Mouse (Mus musculus): ENCODE measurements around the gene Cog2.

Cog2 gene

GRCm38 (mm10) chr8:124516525-124516924 lies 4.0 kb upstream of the Cog2 start:
- DNase-seq (ENCODE audit: low read depth, low spot score): no peak

GRCm38 (mm10) chr8:124517142-124517541 lies 3.4 kb upstream of the Cog2 start:
- DNase-seq (ENCODE audit: low read depth, low spot score): no peak

- DNase-seq (ENCODE audit: low read depth, low spot score): no peak
These were observed 1.4 kb downstream of the Cog2 start for GRCm38 (mm10) chr8:124521946-124522345.

GRCm38 (mm10) chr8:124526261-124526660 lies 5.7 kb downstream of the Cog2 start:
- no peak for DNase-seq (ENCODE audit: low read depth, low spot score)

- no peak for DNase-seq (ENCODE audit: low read depth, low spot score)
These were observed 9.5 kb downstream of the Cog2 start for GRCm38 (mm10) chr8:124530076-124530475.

- no peak for DNase-seq (ENCODE audit: low read depth, low spot score)
These were observed 10.0 kb downstream of the Cog2 start for GRCm38 (mm10) chr8:124530556-124530955.

GRCm38 (mm10) chr8:124530996-124531395 lies 10.4 kb downstream of the Cog2 start:
- no peak for DNase-seq (ENCODE audit: low read depth, low spot score)

GRCm38 (mm10) chr8:124532626-124533025 lies 12.1 kb downstream of the Cog2 start:
- no peak for DNase-seq (ENCODE audit: low read depth, low spot score)

GRCm38 (mm10) chr8:124535451-124535850 lies 14.9 kb downstream of the Cog2 start:
- peak; percentile 45 for DNase-seq (ENCODE audit: low read depth, low spot score)

- no peak for DNase-seq (ENCODE audit: low read depth, low spot score)
These were observed 20.3 kb downstream of the Cog2 start for GRCm38 (mm10) chr8:124540906-124541305.

GRCm38 (mm10) chr8:124542001-124542400 lies 21.4 kb downstream of the Cog2 start:
- no peak for DNase-seq (ENCODE audit: low read depth, low spot score)

GRCm38 (mm10) chr8:124543272-124543671 lies 22.7 kb downstream of the Cog2 start:
- DNase-seq (ENCODE audit: low read depth, low spot score): no peak

- no peak for DNase-seq (ENCODE audit: low read depth, low spot score)
These were observed 25.8 kb downstream of the Cog2 start for GRCm38 (mm10) chr8:124546371-124546770.

GRCm38 (mm10) chr8:124546815-124547214 lies 26.2 kb downstream of the Cog2 start:
- no peak for DNase-seq (ENCODE audit: low read depth, low spot score)

GRCm38 (mm10) chr8:124547269-124547668 lies 26.7 kb downstream of the Cog2 start:
- no peak for DNase-seq (ENCODE audit: low read depth, low spot score)

- no peak for DNase-seq (ENCODE audit: low read depth, low spot score)
These were observed 27.6 kb downstream of the Cog2 start for GRCm38 (mm10) chr8:124548187-124548586.

GRCm38 (mm10) chr8:124551011-124551661 lies 30.6 kb downstream of the Cog2 start:
- DNase-seq (ENCODE audit: low read depth, low spot score): no peak

- DNase-seq (ENCODE audit: low read depth, low spot score): no peak
These were observed 34.7 kb downstream of the Cog2 start for GRCm38 (mm10) chr8:124555113-124555750.

- no peak for DNase-seq (ENCODE audit: low read depth, low spot score)
These were observed 35.6 kb downstream of the Cog2 start for GRCm38 (mm10) chr8:124556164-124556563.

GRCm38 (mm10) chr8:124556658-124557057 lies 36.1 kb downstream of the Cog2 start:
- no peak for DNase-seq (ENCODE audit: low read depth, low spot score)

- no peak for DNase-seq (ENCODE audit: low read depth, low spot score)
These were observed 36.9 kb downstream of the Cog2 start for GRCm38 (mm10) chr8:124557476-124557875.

GRCm38 (mm10) chr8:124567126-124567525 lies 46.6 kb downstream of the Cog2 start:
- no peak for DNase-seq (ENCODE audit: low read depth, low spot score)

GRCm38 (mm10) chr8:124567584-124567983 lies 47.0 kb downstream of the Cog2 start:
- no peak for DNase-seq (ENCODE audit: low read depth, low spot score)
